Mouse (Mus musculus): ENCODE results near the gene Map3k5.

GRCm38 (mm10) chr10:20045733-20046495 lies 111.6 kb downstream of the Map3k5 start:
- TF ChIP-seq CTCF (IDR thresholded peaks at IDR 0.05): no peak
- TF ChIP-seq EP300 (IDR thresholded peaks at IDR 0.05): peak; percentile 78
